Mouse (Mus musculus): ENCODE measurements at regions not wholly inside any gene's neighbourhood (a gene's known extent, or its start where the extent isn't known, plus 50 kb on each side); places are given as distances from the start of the nearest gene placed in this dataset.

DNA sequence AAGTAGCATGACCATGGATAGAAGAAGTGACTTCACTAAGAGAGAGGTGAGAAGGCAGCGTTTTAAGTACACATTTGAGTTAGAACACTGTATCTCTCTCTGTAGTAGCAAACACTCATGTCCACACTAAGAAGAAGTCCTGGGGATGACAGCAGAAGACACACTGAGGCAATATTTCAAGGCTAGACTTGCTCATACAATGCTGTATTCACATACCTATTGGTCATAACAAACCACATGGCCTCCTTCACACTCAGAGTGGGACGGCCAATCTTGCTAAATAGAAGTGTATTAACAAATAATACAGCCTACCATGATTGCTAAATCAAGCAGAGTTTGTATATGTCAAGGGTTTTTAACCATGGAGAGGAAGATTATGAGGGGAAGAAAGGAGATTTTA lies 252.5 kb upstream of the Kcnj16 start:
- in situ Hi-C loops (cut with MboI, MseI): no loop called here

DNA sequence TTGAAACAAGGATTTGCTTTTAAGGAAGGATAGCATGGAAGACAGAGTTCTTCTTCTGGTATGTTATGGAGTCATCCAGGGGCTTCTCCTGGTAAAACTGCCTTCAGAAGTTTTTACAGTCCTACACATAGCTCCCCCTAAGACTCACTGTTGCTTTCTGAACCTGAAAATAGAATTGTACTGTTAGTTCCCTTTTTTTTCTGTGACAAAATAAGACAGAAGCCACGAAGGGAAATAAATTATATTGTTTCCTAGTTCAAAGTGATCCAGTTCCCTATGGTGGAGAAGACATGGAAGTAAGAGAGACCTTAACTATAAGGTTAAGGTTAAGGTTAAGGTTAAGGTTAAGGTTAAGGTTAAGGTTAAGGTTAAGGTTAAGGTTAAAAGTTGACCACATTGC lies 251.5 kb upstream of the Kcnj16 start:
- in situ Hi-C loops (cut with MboI, MseI): no loop called here

DNA sequence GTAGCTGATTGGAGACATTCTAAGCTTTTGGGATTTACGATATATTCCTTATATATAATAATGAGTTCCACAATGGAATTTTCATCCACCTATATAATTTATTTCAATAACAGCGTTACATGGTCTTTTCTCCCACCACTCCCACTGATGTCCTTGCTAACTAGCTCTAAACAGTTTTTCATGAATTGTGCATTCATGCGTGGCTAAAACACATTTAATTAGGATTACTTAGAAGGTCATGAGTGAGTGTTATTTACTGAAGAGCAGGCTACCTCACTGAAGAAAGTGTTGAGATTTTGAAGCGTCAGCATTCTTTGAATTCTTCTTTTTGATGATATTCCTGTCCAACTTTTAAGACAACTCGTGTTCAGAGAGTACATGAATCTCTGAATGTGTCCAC lies 245.1 kb upstream of the Kcnj16 start:
- in situ Hi-C loops (cut with MboI, MseI): no loop called here

DNA sequence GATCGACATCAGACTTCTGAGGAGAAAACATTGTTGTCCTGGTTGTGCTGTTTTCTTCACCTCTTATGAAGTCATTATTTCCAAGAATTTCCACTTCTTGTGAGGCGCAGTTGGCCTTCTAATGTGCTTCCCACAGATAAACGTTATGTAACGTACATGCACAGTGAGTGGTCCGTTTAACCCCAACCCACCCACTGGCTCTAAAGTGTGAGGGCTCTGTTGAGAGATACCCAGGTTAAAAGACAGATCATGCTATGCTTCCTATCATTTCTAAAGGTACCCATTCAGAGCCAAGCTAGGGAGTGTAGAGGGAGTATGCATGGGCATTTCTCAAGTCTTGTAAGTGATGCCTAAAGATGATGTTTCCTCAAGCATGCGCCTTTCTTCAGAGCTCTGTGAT lies 243.9 kb upstream of the Kcnj16 start:
- in situ Hi-C loops (cut with MboI, MseI): no loop called here

DNA sequence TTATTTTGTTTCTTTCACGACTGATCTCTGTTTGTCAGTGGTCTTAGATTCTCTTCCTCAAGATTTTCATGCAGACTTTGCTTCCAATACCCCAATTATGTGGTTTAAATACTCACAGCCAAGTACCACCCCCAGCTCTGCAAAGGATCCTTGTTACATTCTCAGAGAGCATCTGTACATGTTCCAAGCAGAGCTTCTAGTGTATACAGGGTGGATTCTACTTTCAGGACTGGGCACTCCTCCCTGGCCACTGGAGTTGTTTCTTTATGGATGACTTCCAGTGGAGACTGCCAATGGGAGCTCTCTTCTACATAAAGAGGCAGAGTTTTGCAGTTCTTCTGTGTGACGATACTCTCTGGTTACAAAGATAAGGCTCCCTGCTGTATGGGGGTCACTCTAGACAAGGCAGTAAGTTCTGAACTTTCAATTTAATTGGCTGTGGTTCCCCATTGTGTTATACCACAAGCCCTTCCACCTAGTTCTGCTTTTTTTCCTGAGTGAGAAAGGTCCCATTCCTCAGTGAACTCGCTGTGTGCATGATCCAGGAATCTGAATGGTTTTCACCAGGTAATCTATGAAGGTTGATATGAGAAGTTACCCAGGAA lies 240.4 kb upstream of the Kcnj16 start:
- in situ Hi-C loops (cut with MboI, MseI): no loop called here

DNA sequence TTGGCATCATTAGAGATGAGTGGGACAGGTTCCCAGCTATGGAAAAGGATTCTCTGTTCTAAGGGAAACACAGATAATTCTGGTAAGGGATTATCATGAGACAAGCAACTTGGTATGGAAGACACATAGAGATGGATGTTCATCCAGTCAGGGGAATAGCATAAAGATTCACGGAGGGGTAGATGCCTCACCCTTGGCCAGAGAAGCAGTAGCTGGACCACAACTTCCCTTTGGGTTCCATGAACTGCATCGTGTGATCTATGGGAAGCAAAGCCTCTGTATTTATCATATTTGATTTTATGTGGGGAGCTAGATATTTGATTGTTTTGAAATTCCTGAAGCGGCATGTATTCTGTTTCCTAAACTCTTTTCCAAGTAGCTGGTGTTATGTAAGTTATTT lies 236.3 kb upstream of the Kcnj16 start:
- in situ Hi-C loops (cut with MboI, MseI): no loop called here

DNA sequence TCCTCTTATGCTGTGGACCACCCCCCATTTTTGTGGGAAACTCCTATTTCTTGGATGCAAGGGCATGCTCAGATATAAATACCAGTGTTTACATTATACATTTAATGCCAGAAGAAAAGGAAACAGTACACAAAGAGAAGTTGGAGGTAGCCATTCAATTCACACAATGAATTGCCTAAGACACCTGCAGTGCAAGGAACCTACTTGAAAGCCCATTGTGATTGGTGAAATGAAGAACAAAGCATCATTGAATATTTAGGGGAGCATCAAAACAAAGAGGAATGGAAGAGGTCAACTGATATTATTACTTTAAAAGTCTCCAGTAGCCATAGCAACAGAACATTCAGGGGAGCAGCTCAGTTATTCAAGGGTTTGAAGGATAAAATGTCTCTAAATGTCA lies 193.7 kb upstream of the Kcnj16 start:
- in situ Hi-C loops (cut with MboI, MseI): loop anchor here (25.0 kb wide), 1 partner anchor 612 kb away; the partner anchor contains the start of gene Abca9

DNA sequence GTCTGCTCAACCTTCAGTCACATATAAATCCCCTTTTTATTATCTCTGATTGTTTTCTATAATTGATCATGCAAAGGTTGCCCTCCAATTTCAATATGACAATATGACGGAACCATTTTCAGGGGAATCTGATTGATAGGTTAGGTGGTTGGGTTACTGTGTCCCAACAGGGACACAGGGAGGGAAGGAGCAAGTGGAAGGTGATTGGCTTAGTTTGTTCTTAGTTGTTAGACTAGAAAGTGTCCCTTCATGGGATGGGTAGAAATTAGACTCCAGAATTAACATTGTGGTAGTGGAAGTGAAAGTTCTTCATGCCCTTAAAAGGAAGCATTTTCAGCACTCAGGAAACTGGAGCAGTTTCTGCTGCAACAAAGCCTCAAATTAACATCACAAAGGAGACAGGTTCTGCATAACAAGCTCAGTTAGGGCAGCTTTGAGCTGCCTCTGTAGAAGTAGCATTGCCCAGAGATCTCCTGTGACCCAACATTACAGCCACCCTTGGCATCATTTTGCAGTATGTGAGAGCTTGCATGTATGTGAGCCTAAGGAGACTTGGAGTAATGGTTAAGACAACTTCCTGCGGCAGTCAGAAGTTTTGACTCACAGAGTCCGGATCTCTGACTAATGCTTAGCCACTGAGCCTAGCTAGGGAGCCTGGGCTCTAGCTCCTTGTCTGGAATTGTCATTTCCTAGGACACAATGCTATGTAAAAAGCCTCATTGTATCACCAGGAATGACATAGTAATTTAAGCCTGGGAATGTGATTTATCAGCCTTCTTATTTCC lies 186.1 kb upstream of the Kcnj16 start:
- in situ Hi-C loops (cut with MboI, MseI): loop anchor here (5.0 kb wide), 1 partner anchor 424 kb away; no protein-coding TSS in a partner anchor

DNA sequence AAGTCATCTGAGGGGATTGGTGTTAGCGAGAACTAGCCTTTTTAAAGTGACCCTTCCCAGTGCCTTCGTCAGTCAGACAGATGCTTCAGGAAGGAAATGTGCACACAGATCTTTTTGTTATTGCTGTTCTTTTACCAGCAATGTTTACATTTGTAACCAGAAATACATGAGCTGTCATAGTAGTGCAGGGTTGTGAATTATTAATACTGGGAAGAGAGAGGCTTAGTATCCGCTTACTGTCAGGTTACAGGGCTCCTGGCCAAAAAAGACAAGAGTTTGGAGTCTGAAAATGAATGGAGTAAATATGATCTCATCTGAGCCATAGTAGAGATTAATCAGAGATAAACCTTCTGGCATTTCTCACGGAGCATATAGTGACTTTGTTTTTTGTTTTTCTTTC lies 178.3 kb upstream of the Kcnj16 start:
- in situ Hi-C loops (cut with MboI, MseI): no loop called here

DNA sequence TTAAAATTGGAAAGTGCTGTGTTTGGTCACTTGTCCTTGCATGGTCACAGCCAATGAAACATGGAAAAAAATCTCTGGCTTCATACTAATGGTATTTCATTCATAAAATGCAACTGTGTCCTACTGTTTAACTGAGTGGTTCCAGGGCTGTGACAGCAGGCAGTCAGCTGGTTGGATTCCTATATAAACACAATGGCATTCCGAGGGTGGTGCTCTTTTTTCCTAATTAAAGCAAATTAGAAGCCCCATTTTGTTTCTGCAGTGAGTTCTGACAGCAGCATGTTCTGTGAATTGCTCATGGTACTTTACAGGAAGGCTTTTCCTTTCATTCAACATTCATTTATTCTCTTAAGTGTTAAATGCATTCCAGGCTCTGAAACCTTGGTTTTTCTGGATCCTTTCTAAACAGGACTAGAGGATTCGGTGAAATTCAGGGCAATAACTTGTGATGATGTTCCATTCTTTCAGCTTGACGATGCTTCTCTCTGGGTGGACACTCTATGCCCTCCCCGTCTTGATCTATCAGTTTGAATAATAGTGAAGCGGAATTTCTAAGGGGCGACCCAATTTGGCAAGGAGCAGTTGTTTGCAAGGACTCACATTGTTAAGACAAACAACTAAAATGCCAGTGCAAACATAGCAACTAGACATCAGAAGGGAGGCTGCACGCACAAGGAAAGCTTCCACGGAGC lies 167.8 kb upstream of the Kcnj16 start:
- in situ Hi-C loops (cut with MboI, MseI): no loop called here

DNA sequence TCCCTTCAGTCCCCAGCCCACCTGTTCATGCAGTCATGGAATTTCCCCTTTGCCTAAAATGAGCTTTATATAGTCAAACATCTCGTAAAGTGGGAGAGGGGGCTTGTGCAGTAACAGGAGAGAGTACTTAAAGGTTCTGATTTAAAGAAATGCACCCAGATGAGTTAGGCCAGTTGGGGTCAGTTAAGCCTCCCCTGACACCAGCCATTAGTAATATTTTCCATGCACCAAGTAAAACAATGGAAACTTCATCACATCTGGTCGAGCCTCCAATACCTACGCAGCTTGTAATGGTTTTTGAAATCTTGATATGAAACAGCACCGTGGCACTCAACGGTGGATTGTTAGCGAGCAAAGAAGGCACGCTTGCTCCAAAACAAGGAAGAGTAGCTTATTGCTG lies 165.8 kb upstream of the Kcnj16 start:
- in situ Hi-C loops (cut with MboI, MseI): no loop called here

DNA sequence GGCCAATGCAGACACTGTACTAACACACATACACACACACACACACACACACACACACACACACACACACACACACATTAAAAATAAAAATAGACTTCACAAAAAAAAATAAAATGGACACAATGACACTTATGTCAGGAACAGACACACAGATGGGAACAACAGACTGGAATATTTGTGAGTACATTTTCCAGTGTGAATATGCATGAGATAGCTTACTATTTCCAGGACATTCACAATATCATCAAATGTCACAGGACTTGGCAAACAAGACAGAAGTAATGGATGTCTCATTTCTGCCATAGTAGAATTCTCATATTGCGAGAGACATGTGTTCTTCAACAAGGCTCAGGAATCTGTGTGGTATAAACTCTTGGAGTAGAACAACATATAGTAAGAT lies 163.8 kb upstream of the Kcnj16 start:
- in situ Hi-C loops (cut with MboI, MseI): no loop called here

DNA sequence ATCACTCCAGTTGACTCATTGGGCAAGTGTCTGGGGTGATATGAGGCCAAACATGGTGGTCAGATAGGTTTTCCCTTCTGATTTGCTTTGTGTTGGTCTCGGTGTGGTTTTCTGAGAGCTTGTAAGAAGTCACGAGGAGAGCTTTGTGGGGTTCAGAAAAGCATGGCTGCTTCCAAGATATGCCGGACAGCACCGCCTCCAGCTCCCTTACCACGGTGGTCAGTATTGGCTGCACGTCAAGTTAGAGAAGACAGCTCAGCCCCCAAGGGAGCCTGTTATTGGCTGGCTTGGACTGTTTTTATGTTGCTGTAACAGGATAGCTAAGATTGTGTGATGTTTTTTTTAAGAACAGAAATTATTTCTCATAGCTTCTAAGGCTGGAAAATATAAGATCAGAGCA lies 154.7 kb upstream of the Kcnj16 start:
- in situ Hi-C loops (cut with MboI, MseI): loop anchor here (10.0 kb wide), 1 partner anchor 1978 kb away; no protein-coding TSS in a partner anchor

DNA sequence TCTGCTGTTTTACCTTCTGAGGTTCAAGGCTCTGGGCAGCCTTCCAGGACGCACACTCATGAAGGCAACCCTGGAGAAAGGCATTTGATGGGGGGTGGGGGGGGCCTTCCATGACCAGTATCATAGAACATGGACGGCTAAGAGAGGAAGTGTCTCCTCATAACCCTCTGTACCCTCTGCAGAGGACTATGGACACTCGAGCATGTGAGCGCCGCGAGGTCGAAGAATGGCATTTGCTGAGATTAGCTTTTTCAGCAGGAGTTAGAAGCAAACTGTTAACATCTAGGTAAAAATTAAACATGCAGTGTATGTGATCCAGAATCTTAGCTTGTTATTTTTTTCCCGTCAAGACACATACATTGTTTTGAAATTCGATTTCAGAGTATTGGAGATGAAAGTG lies 153.1 kb upstream of the Kcnj16 start:
- in situ Hi-C loops (cut with MboI, MseI): loop anchor here (10.0 kb wide), 1 partner anchor 1980 kb away; no protein-coding TSS in a partner anchor

DNA sequence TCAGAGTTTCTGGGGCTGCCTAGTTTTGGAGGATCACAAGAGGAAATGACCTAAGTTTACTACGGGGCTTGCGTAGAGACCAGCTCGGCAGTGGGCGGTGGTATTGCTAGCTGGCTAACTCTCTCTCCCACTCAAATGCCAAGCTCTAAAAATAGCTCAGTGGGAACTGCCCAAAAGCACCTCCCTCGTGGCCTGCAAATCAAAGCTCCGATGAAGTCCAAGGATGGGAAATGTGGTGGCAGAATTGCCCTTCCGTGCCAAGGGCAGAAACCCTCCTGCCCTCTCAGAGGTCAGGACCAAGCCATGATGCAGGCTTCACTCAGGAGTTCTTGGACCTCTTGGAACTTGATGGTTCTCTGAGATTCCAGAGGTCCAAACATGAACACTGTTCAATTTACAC lies 152.6 kb upstream of the Kcnj16 start:
- in situ Hi-C loops (cut with MboI, MseI): loop anchor here (10.0 kb wide), 1 partner anchor 1980 kb away; no protein-coding TSS in a partner anchor

DNA sequence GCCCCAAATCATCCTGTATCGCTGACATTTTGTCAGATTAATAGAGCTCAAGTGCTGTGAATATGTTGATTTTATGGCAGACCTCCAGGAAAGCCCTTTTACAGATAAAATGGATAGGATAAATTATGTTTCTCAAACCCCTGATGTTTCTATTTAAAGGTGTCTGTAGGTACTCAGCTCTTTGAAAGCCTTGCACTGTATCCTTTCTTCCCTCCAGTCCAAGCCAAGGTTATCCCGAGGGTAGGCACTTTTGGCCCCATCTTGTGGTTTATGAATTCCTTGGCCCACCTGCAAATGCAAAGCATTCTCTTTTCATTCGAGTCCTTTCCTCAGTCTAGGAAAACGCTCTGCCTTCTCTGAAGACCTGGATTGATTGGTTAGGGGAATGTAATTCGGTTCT lies 139.2 kb upstream of the Kcnj16 start:
- in situ Hi-C loops (cut with MboI, MseI): no loop called here

DNA sequence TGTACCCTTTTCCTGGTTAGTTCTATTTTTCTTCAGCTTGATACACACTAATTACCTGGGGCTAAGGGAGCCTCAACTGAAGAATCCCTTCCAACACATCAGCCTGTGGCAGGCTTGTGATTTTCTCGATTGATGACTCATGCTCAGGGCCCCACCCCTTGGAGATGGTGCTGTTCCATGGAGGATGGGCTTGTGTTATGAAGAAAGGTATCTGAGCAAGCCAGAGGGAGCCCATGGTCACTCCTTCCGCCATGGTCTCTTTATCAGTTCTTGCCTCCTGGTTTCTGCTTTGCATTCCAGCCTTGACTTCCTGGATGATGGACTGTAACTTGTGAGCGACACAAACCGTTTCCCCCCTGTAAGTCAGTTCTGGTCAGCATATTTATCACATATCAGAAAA lies 131.1 kb upstream of the Kcnj16 start:
- in situ Hi-C loops (cut with MboI, MseI): no loop called here

DNA sequence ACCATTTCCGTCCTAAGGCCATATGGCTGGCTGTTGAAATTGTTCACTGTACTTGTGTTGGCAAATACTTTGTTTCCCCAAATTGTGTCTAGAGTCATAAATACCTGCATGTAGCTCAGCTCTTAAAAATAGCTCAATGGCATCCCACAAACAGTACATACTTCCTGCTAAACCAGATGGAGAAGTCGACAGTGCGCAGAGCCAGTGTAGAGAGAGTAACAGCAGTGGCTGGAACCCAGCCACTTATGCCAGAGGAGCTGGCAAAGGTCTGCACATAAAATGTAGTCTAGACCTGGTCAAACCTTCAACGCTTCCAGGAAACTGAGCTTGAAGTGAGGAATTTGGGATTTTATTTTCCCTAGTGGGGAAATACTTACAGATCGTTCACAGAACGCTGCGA lies 128.5 kb upstream of the Kcnj16 start:
- in situ Hi-C loops (cut with MboI, MseI): no loop called here

DNA sequence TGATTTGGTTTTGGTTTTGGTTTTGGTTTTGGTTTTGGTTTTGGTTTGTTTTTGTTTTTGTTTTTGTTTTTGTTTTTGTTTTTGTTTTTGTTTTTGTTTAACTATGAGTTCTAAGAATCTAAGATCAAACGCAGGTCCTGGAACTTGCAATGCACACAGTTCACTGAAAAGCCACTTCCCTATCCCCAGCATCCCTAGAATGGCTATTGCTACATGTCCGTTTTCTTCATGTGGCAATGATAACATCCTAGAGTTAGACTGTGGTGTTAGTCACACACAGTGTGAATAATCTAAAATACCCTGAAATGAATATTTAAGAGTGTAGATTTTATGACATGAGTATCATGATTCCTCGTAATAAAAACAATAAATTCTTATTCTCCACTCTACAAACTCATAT lies 99.5 kb upstream of the Kcnj16 start:
- in situ Hi-C loops (cut with MboI, MseI): no loop called here

DNA sequence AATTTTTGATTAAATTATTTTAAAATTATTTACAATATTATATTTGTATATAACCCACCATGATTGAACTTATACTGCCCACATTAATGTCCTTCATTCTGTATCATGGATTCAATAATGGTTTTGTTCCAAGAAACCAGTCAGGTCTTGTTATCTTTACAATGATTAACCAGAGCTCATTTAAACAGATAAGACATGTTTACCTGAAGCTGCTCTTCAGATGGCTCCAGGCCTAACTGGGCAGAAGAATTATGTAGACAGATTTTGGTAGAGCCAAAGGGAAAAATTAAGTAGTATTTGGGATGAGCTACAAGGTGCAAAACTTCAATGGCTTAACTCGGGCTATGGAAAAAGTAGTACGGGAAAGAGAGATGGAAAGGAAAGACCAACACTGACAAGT lies 97.7 kb upstream of the Kcnj16 start:
- in situ Hi-C loops (cut with MboI, MseI): no loop called here

DNA sequence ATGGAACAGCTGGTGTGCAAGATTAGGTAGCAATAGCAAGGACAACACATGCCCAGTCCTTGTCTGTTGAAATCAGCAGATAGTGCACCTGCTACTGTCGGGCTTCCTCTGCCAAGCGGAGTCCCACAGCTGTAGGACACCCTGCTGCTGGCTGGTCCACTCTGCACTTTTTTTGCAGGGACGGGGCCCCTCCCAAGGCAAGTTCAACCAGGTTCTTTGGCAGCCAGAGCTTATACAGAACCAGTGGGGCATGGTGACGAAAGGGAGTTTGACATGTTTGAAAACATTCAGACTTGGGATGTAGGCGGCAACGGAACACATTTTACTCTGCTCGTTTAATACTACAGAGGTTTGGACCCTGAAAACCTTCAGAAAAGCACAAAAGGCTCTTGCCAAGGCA lies 93.2 kb upstream of the Kcnj16 start:
- in situ Hi-C loops (cut with MboI, MseI): no loop called here

DNA sequence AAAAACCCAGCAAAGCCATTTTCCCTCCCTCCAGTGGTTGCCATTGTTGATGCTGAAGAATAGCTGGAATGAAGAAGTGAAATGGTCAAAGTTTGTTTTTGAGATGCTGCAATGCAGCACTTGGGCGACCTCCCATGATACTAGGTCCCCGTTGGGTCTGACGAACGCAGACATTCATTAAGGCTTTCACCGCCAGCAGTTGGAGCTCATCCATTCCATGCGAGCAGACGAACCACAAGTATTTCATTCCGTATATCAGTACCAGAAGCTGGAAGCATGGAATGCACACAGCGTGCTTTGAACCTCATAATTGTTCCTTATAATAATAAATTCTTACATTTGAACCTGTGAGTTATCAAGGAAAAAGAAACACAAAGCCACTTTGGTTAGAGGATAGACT lies 86.9 kb upstream of the Kcnj16 start:
- in situ Hi-C loops (cut with MboI, MseI): no loop called here
